Mouse (Mus musculus): ENCODE measurements around the gene Rpusd1. TPM values are rescaled to one million over a fixed set of nuclear protein-coding genes. Genes with fewer than 3 reads are reported as not detected.

Rpusd1 gene
- total and polyA plus RNA-seq, 3 experiments, result 8.2 to 23.9 TPM; not detected in 1

- no peak overlapping the region for H3K27ac ChIP-seq (ENCODE audit: control insufficient read depth, low read depth, low read length)
- no peaks in the 10 kb centered on the region; a peak in 3 of 4 replicates for H3K27me3 ChIP-seq (ENCODE audit: control insufficient read depth in 1 of 2, insufficient read depth in 2 of 2, low read length in 2 of 2)
- no peaks in the 10 kb centered on the region for H3K4me1 ChIP-seq (ENCODE audit: control insufficient read depth in 1 of 2, insufficient read depth in 2 of 2, low read length in 2 of 2)
- H3K36me3 ChIP-seq (ENCODE audit: control insufficient read depth in 1 of 2, insufficient read depth in 2 of 2, low read length in 2 of 2), result no peaks in the 10 kb centered on the region
- no peaks in the 10 kb centered on the region for H3K9me3 ChIP-seq (replicated peaks; ENCODE audit: insufficient read depth, low read length)
- no peak overlapping the region for H3K4me3 ChIP-seq (ENCODE audit: control insufficient read depth in 1 of 2, insufficient read depth in 1 of 2, low read depth in 2 of 2, low read length in 2 of 2)
- H3K79me2 ChIP-seq (ENCODE audit: control insufficient read depth, insufficient read depth, low read length, poor library complexity), result no peaks in the 10 kb centered on the region
- TF ChIP-seq CTCF (IDR thresholded peaks at IDR 0.05 in 2 of 3, conservative IDR thresholded peaks at IDR 0.05 in 1 of 3; ENCODE audit: control insufficient read depth in 1 of 3, insufficient read depth in 1 of 3, low read depth in 2 of 3, low read length in 3 of 3, poor library complexity in 1 of 3, severe bottlenecking in 1 of 3), result peak; percentile 81 to 95 (median 82)
- no peak for TF ChIP-seq MEF2A (IDR thresholded peaks at IDR 0.05; ENCODE audit: extremely low read depth, insufficient replicate concordance, low read depth, low read length, poor library complexity, severe bottlenecking)
- peak; percentile 82 for TF ChIP-seq SMC3 (IDR thresholded peaks at IDR 0.05; ENCODE audit: low read depth, low read length)
- TF ChIP-seq ZC3H11A (IDR thresholded peaks at IDR 0.05; ENCODE audit: low read depth, low read length), result peak; percentile 82
- TF ChIP-seq MXI1 (IDR thresholded peaks at IDR 0.05; ENCODE audit: low read depth, low read length), result no peak
- peak; percentile 92 for TF ChIP-seq RAD21 (IDR thresholded peaks at IDR 0.05; ENCODE audit: low read depth, low read length)
- DNase-seq (ENCODE audit: low read depth, low spot score), result peak; percentile 69
- H3K9ac ChIP-seq (ENCODE audit: control insufficient read depth, low read depth, low read length, poor library complexity, severe bottlenecking), result no peak overlapping the region
Observed at GRCm38 (mm10) chr17:25698446-25698845, 29.0 kb upstream of the Rpusd1 start.

- Histone ChIP-seq H3K9me3 (replicated peaks; ENCODE audit: insufficient read depth, low read length) (no peaks in the 10 kb centered on the region), H3K9ac (ENCODE audit: control insufficient read depth, low read depth, low read length, poor library complexity, severe bottlenecking) (no peak overlapping the region), H3K4me1 (ENCODE audit: control insufficient read depth in 1 of 2, insufficient read depth in 2 of 2, low read length in 2 of 2) (no peaks in the 10 kb centered on the region), H3K79me2 (ENCODE audit: control insufficient read depth, insufficient read depth, low read length, poor library complexity) (no peaks in the 10 kb centered on the region), H3K27ac (ENCODE audit: control insufficient read depth, low read depth, low read length) (no peak overlapping the region), H3K36me3 (ENCODE audit: control insufficient read depth in 1 of 2, insufficient read depth in 2 of 2, low read length in 2 of 2) (no peaks in the 10 kb centered on the region), H3K27me3 (ENCODE audit: control insufficient read depth in 1 of 2, insufficient read depth in 2 of 2, low read length in 2 of 2) (peaks cover 0 to 1% of the 10 kb centered on the region in 2 experiments; a peak in 3 of 4 replicates), H3K4me3 (ENCODE audit: control insufficient read depth in 1 of 2, insufficient read depth in 1 of 2, low read depth in 2 of 2, low read length in 2 of 2) (no peak overlapping the region)
- peak; percentile 48 for DNase-seq (ENCODE audit: low read depth, low spot score)
- TF ChIP-seq USF1 (IDR thresholded peaks at IDR 0.05; ENCODE audit: low read depth, low read length) (no peak), KAT2A (conservative IDR thresholded peaks at IDR 0.05; ENCODE audit: low read depth, low read length) (no peak), CHD1 (IDR thresholded peaks at IDR 0.05; ENCODE audit: low read depth, low read length) (no peak), EP300 (IDR thresholded peaks at IDR 0.05; ENCODE audit: low read depth in 1 of 2, low read length in 2 of 2) (no peak), ZKSCAN1 (IDR thresholded peaks at IDR 0.05; ENCODE audit: low read depth, low read length) (no peak), ZMIZ1 (IDR thresholded peaks at IDR 0.05; ENCODE audit: low read depth, low read length) (no peak), ZNF384 (IDR thresholded peaks at IDR 0.05; ENCODE audit: low read depth, low read length) (no peak), ELF1 (IDR thresholded peaks at IDR 0.05; ENCODE audit: low read depth, low read length) (no peak), HCFC1 (IDR thresholded peaks at IDR 0.05; ENCODE audit: low read depth, low read length) (no peak), CHD2 (IDR thresholded peaks at IDR 0.05; ENCODE audit: low read length) (no peak), MEF2A (IDR thresholded peaks at IDR 0.05; ENCODE audit: extremely low read depth, insufficient replicate concordance, low read depth, low read length, poor library complexity, severe bottlenecking) (no peak), CTCF (IDR thresholded peaks at IDR 0.05 in 2 of 3, conservative IDR thresholded peaks at IDR 0.05 in 1 of 3; ENCODE audit: control insufficient read depth in 1 of 3, insufficient read depth in 1 of 3, low read depth in 2 of 3, low read length in 3 of 3, poor library complexity in 1 of 3, severe bottlenecking in 1 of 3) (peak; percentile 65 to 71 (median 71)), ZC3H11A (IDR thresholded peaks at IDR 0.05; ENCODE audit: low read depth, low read length) (peak; percentile 40), E2F4 (IDR thresholded peaks at IDR 0.05; ENCODE audit: borderline replicate concordance, low read depth, low read length) (no peak), MAZ (IDR thresholded peaks at IDR 0.05; ENCODE audit: low read depth, low read length) (no peak), GABPA (IDR thresholded peaks at IDR 0.05; ENCODE audit: low read depth, low read length) (no peak), POLR2A (IDR thresholded peaks at IDR 0.05; ENCODE audit: control insufficient read depth in 1 of 2, insufficient read depth in 1 of 2, low read depth in 1 of 2, low read length in 2 of 2, poor library complexity in 1 of 2) (no peak), POLR2AphosphoS2 (IDR thresholded peaks at IDR 0.05; ENCODE audit: low read length) (no peak), MXI1 (IDR thresholded peaks at IDR 0.05; ENCODE audit: low read depth, low read length) (no peak), BHLHE40 (IDR thresholded peaks at IDR 0.05; ENCODE audit: borderline replicate concordance, low read depth, low read length) (no peak), ETS1 (IDR thresholded peaks at IDR 0.05; ENCODE audit: low read depth, low read length) (no peak), TBP (IDR thresholded peaks at IDR 0.05; ENCODE audit: low read depth, low read length) (no peak), JUND (IDR thresholded peaks at IDR 0.05; ENCODE audit: low read depth, low read length) (no peak), MYB (IDR thresholded peaks at IDR 0.05; ENCODE audit: low read depth, low read length) (no peak), TAL1 (IDR thresholded peaks at IDR 0.05; ENCODE audit: low read length) (no peak), RAD21 (IDR thresholded peaks at IDR 0.05; ENCODE audit: low read depth, low read length) (peak; percentile 39), TCF12 (IDR thresholded peaks at IDR 0.05; ENCODE audit: low read depth, low read length) (no peak), SMC3 (IDR thresholded peaks at IDR 0.05; ENCODE audit: low read depth, low read length) (peak; percentile 61), MYC (IDR thresholded peaks at IDR 0.05; ENCODE audit: low read depth, low read length) (peak; percentile 70; the same call in 1 of the 2 replicates), SIN3A (IDR thresholded peaks at IDR 0.05; ENCODE audit: low read length) (no peak)
Observed at GRCm38 (mm10) chr17:25700863-25701496, 26.5 kb upstream of the Rpusd1 start.

Measured in MEL (cell line).